Mouse (Mus musculus) stomach, postnatal 0 days (tissue): ENCODE results near the gene Rrad. TPM values are rescaled to one million over a fixed set of nuclear protein-coding genes. Genes with fewer than 3 reads are reported as not detected.
A peak's percentile ranks its signal among the peaks of the same experiment; 100 is the strongest.

Experiments used
- ATAC-seq: fragments of 200-750 bp; cut with Nextera tagmentation; 2 replicates; pipeline ENCODE4 v1.8.0; 2017; ENCODE audit not compliant: low FRiP score, low TSS enrichment
- DNase-seq: peaks from one replicate; pipeline ENCODE4 v3.0.0-alpha.2; 2016; ENCODE audit warnings: low spot score
- H3K27ac ChIP-seq: fragments of 300-500 bp; sonication (generic); replicated peaks from 2 replicates; pipeline ENCODE4 v1.5.1; 2014; ENCODE audit warnings: mild to moderate bottlenecking, control low read depth
- H3K27me3 ChIP-seq: fragments of 300-500 bp; sonication (generic); 2 replicates; pipeline ENCODE4 v1.6.1; 2014; ENCODE audit warnings: low read length; ENCODE audit not compliant: control insufficient read depth, insufficient read depth
- H3K36me3 ChIP-seq: fragments of 300-500 bp; sonication (generic); 2 replicates; pipeline ENCODE4 v1.6.1; 2014; ENCODE audit warnings: low read length, mixed read lengths; ENCODE audit not compliant: control insufficient read depth, insufficient read depth
- H3K4me1 ChIP-seq: fragments of 300-500 bp; sonication (generic); replicated peaks from 2 replicates; pipeline ENCODE4 v1.6.1; 2014; ENCODE audit warnings: antibody characterized with exemption; ENCODE audit not compliant: control insufficient read depth, insufficient read depth
- H3K4me2 ChIP-seq: fragments of 300-500 bp; sonication (generic); replicated peaks from 2 replicates; pipeline ENCODE4 v1.6.1; 2014; ENCODE audit warnings: low read depth, mild to moderate bottlenecking, control low read depth, moderate library complexity
- H3K4me3 ChIP-seq: fragments of 300-500 bp; sonication (generic); 2 replicates; pipeline ENCODE4 v1.5.1; 2014; ENCODE audit warnings: low read depth, low read length, control low read depth
- H3K9ac ChIP-seq: fragments of 300-500 bp; sonication (generic); 2 replicates; pipeline ENCODE4 v1.6.1; 2014; ENCODE audit warnings: mild to moderate bottlenecking, low read length, control low read depth, mixed read lengths
- H3K9me3 ChIP-seq: fragments of 300-500 bp; sonication (generic); 2 replicates; pipeline ENCODE4 v1.6.1; 2016; ENCODE audit warnings: low read length; ENCODE audit not compliant: control insufficient read depth
- CTCF ChIP-seq: IDR thresholded peaks from 2 replicates; pipeline ENCODE4 v1.5.1; 2016; ENCODE audit warnings: antibody characterized with exemption, low read depth, mild to moderate bottlenecking, moderate library complexity
- EP300 ChIP-seq: optimal IDR thresholded peaks from 2 replicates; pipeline ENCODE3; 2016; ENCODE audit warnings: antibody characterized with exemption
- WGBS: fragments of 180-500 bp; shearing (Covaris S2); extraction: QIAGEN DNeasy Blood & Tissue Kit; methylation state at CpG from one replicate; pipeline ENCODE4 v1.1.7; 2014; 5-methylcytosine and 5-hydroxymethylcytosine counted together
- polyA plus RNA-seq: library from polyadenylated mRNA; unstranded; fragments of >200 nt; fragmentation: Nextera tagmentation; extraction: Ambion mirVana; gene quantifications from 2 replicates; pipeline ENCODE4 v1.2.1, GENCODE M21; 2015

Gene Rrad
- polyA plus RNA-seq, 1 experiment from 2014 or later = 10.3 TPM

DNA sequence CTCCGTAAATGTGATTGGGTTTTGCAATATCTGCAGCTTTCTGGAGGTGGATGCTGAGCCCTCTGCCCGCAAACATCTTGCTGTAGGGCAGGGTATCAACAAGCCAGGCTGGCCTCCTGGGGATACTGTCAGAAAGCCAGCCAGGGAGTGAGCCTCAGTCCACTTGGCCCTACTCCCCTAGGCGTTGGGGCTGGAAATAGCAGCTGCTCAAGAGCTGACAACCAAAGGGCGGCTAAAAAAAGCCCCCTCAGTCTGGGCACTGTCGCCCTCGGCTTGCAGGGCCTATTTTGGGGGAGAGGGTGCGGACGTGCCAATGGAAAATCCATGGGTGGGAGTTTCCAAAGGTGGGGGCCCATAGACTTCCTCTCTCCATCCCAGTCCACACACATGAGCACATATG lies 21.9 kb downstream of the Rrad start:
- 69% methylated on average over 8 of the region's 8 CpGs for WGBS
- H3K27me3 ChIP-seq = no peaks in the 10 kb centered on the region
- no peaks in the 10 kb centered on the region for H3K9me3 ChIP-seq
- H3K4me3 ChIP-seq = no peak overlapping the region
- no peak overlapping the region for H3K4me2 ChIP-seq
- DNase-seq (no peak), ATAC-seq (no peak)
- no peak overlapping the region for H3K9ac ChIP-seq
- H3K36me3 ChIP-seq = no peaks in the 10 kb centered on the region
- no peak for TF ChIP-seq CTCF
- no peak for TF ChIP-seq EP300
- H3K4me1 ChIP-seq = no peaks in the 10 kb centered on the region
- H3K27ac ChIP-seq = no peak overlapping the region

DNA sequence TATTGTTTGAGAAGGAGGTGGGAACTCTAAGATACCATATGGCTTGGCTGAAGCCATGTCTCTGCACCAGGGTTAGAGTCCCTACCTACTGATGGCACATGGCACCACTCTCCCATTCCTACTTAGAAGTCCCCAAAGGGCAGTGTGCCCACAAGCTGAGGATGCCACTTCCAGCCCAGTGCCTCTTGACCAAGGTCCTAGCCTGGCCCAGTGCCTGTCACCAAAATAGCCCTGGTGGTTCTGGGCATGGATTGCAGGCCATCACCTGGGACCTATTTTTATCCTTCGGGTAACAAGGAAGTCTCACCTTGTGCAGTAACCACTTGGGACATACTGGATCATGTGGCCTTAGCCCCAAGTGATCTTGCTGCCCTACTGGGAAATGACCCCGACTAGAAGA lies 23.2 kb downstream of the Rrad start:
- H3K9me3 ChIP-seq = no peaks in the 10 kb centered on the region
- H3K27me3 ChIP-seq = no peaks in the 10 kb centered on the region
- no peak for TF ChIP-seq CTCF
- TF ChIP-seq EP300 = no peak
- no peaks in the 10 kb centered on the region for H3K36me3 ChIP-seq
- no peaks in the 10 kb centered on the region for H3K4me1 ChIP-seq
- ATAC-seq (no peak), DNase-seq (no peak)
- H3K9ac ChIP-seq = no peak overlapping the region
- 86% methylated on average over 2 of the region's 2 CpGs for WGBS
- no peak overlapping the region for H3K27ac ChIP-seq
- no peak overlapping the region for H3K4me2 ChIP-seq
- H3K4me3 ChIP-seq = no peak overlapping the region

DNA sequence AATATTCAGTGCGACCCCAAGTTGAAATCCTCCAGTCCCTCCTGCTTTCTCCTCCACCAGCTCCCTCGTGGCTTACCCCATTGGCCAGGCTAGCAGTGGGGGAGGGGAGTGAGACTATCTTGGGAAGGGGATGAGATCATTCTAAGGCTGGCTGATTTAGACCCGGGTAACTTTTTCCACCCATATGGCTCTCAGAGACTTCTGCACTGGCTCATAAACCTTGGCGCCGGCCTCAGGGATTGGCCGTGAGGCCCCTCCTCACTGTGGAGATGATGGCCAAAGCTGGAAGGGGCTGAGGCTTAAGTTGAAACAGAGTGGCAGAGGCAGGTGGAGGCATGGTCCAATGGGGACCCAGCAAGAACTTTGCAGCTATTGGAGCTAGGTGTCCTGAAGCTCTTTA lies 24.8 kb downstream of the Rrad start:
- ATAC-seq (peak; percentile 33; the same call in 1 of the 2 replicates), DNase-seq (peak; percentile 16)
- TF ChIP-seq CTCF = no peak
- no peak for TF ChIP-seq EP300
- no peaks in the 10 kb centered on the region for H3K9me3 ChIP-seq
- no peak overlapping the region for H3K4me3 ChIP-seq
- H3K9ac ChIP-seq = no peak overlapping the region
- H3K4me2 ChIP-seq = no peak overlapping the region
- 34% methylated on average over 6 of the region's 6 CpGs for WGBS
- no peaks in the 10 kb centered on the region for H3K4me1 ChIP-seq
- peak overlapping the region; percentile 49 for H3K27ac ChIP-seq
- no peaks in the 10 kb centered on the region for H3K27me3 ChIP-seq
- H3K36me3 ChIP-seq = no peaks in the 10 kb centered on the region

DNA sequence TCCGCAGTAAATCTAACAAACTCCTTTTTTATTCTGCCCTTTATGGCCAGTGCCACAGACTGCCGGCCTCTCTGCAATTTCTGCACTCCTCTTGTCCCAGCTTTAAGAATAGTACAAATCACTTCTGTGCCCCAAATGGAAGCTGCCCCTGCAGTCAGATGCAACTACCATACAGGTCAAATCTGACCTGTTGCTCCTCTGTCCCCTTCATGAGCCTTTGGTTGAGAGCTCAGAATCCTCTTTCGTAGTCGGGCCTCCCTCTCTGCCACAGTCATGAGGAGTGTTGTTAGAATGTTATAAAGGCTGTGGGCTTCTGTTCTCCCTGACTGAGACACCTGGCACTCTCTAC lies 27.9 kb downstream of the Rrad start:
- ATAC-seq = no peak
- Histone ChIP-seq H3K27me3 (no peaks in the 10 kb centered on the region), H3K9ac (0 out of 2 replicates have a peak overlapping the region, but pooled peaks have one; percentile 13), H3K9me3 (no peaks in the 10 kb centered on the region), H3K4me1 (no peaks in the 10 kb centered on the region), H3K36me3 (no peaks in the 10 kb centered on the region), H3K4me3 (no peak overlapping the region), H3K27ac (no peak overlapping the region), H3K4me2 (no peak overlapping the region)
- 77% methylated on average over 4 of the region's 4 CpGs for WGBS
- DNase-seq = no peak
- TF ChIP-seq EP300 (no peak), CTCF (no peak)

DNA sequence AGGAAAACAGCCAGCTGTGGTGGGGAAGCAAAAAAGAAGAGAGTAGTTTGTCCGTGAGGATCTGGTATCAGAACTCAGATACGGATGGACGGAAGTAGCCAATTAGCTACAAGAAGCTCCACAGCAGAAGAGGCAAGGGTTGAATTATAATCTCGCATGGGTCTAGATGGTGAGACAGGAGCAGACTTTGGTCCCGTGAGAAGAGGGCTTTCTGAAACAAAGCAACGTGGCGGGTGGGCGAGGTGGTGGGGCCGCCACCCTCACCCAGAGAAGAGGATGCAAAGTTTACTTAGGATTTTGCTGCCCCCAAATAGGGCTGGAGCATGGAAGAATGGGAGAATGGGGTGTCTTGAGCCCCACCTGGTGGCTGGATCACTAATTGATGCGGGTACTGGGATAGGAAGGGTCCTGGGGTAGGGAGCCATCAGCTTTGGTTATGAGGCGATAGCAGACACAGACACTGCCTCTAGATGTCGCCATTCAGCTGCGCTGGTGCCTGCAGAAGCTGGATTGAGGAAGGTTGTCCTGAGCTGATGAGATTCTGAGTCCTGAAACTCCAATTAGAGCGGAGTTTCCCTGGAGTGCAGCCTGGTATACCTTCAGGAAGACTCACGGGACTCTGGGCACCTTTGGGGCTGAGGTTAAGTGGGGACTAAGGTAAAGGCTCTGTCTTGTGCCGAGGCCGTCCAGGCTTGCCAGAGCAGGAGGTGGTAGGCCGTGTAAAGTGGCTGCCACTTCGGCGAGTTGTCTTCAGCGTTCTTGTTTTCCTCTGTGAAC lies 28.5 kb downstream of the Rrad start:
- no peaks in the 10 kb centered on the region for H3K36me3 ChIP-seq
- no peaks in the 10 kb centered on the region for H3K4me1 ChIP-seq
- 21% methylated on average over 21 of the region's 21 CpGs for WGBS
- H3K27me3 ChIP-seq = no peaks in the 10 kb centered on the region
- no peak overlapping the region; the same call in 1 of the 2 replicates for H3K9ac ChIP-seq
- H3K9me3 ChIP-seq = no peaks in the 10 kb centered on the region
- DNase-seq (peak; percentile 86), ATAC-seq (peak; percentile 85)
- no peak overlapping the region for H3K27ac ChIP-seq
- H3K4me3 ChIP-seq = peak overlapping the region; percentile 21
- TF ChIP-seq CTCF (peak; percentile 98), EP300 (no peak)
- H3K4me2 ChIP-seq = peak overlapping the region; percentile 54

DNA sequence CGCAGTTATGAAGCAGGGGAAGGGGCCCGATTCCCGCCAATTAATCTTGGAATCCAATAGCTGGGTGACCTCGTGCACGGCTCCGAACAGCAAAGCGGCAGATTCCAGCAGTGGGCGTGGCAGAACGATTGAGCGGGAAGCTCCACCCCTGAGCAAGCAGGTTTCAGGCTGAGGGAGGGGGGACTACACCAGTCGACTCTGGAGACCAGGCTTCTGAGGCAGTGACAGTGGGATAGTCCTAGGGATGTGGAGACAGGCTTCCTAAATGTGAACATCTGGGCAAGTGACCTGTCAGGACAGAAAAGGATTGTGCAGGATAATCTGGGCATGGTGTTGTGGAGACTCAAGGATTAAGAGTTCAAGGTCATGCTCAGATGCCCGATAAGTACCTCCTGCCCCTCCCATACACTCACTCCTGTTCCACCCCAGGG lies 29.2 kb downstream of the Rrad start:
- peak overlapping the region; percentile 31 for H3K9ac ChIP-seq
- DNase-seq (no peak), ATAC-seq (0 out of 2 replicates have a peak, but pooled peaks have one; percentile 32)
- TF ChIP-seq CTCF (no peak), EP300 (no peak)
- WGBS = 0% methylated on average over 12 of the region's 12 CpGs
- H3K36me3 ChIP-seq = no peaks in the 10 kb centered on the region
- no peaks in the 10 kb centered on the region for H3K4me1 ChIP-seq
- no peaks in the 10 kb centered on the region for H3K9me3 ChIP-seq
- H3K4me3 ChIP-seq = peak overlapping the region; percentile 21
- no peaks in the 10 kb centered on the region for H3K27me3 ChIP-seq
- H3K4me2 ChIP-seq = peak overlapping the region; percentile 54
- H3K27ac ChIP-seq = no peak overlapping the region
